Mouse (Mus musculus): ENCODE data around the gene Lyrm9. TPM values are rescaled to one million over a fixed set of nuclear protein-coding genes. Genes with fewer than 3 reads are reported as not detected.

Lyrm9 gene
- polyA plus RNA-seq, 1 experiment = 165 TPM

GRCm38 (mm10) chr11:78887102-78887971 is 61.0 kb downstream of the Lyrm9 start:
- TF ChIP-seq CTCF (IDR thresholded peaks at IDR 0.05; ENCODE audit: control insufficient read depth, insufficient read depth, insufficient replicate concordance, low read depth, low read length) (no peak), POLR2A (IDR thresholded peaks at IDR 0.05; ENCODE audit: control insufficient read depth, low read depth, low read length) (no peak)
- H3K36me3 ChIP-seq (ENCODE audit: control insufficient read depth, insufficient read depth, low read length) = no peaks in the 10 kb centered on the region
- no peaks in the 10 kb centered on the region for H3K4me1 ChIP-seq (ENCODE audit: control insufficient read depth, insufficient read depth, low read length)
- H3K27me3 ChIP-seq (ENCODE audit: control insufficient read depth, insufficient read depth, low read length) = no peaks in the 10 kb centered on the region
- no peak overlapping the region for H3K4me3 ChIP-seq (ENCODE audit: control insufficient read depth, low read depth, low read length)
- H3K27ac ChIP-seq (ENCODE audit: control insufficient read depth, insufficient read depth, low read depth, low read length) = no peak overlapping the region

- no peaks in the 10 kb centered on the region for H3K27me3 ChIP-seq (ENCODE audit: control insufficient read depth, insufficient read depth, low read length)
- TF ChIP-seq POLR2A (IDR thresholded peaks at IDR 0.05; ENCODE audit: control insufficient read depth, low read depth, low read length) (no peak), CTCF (IDR thresholded peaks at IDR 0.05; ENCODE audit: control insufficient read depth, insufficient read depth, insufficient replicate concordance, low read depth, low read length) (no peak)
- H3K36me3 ChIP-seq (ENCODE audit: control insufficient read depth, insufficient read depth, low read length) = no peaks in the 10 kb centered on the region
- no peak overlapping the region for H3K27ac ChIP-seq (ENCODE audit: control insufficient read depth, insufficient read depth, low read depth, low read length)
- H3K4me1 ChIP-seq (ENCODE audit: control insufficient read depth, insufficient read depth, low read length) = no peaks in the 10 kb centered on the region
- H3K4me3 ChIP-seq (ENCODE audit: control insufficient read depth, low read depth, low read length) = no peak overlapping the region
These were observed 62.8 kb downstream of the Lyrm9 start for GRCm38 (mm10) chr11:78889156-78889555.

Other genes starting within 250 kb of the Lyrm9 start
- 10.8 and 12.0 TPM in 2 replicates for gene Nlk, start 129.2 kb upstream of the Lyrm9 start, polyA plus RNA-seq (2012; rRNA removed)
- gene Ccnq, start 74.9 kb upstream of the Lyrm9 start, polyA plus RNA-seq (2012; rRNA removed) = 13.8 and 16.5 TPM in 2 replicates
- gene Nos2, start 94.2 kb downstream of the Lyrm9 start, polyA plus RNA-seq (2012; rRNA removed) = 0.61 and 0.70 TPM in 2 replicates
- gene Lgals9, start 158.4 kb downstream of the Lyrm9 start, polyA plus RNA-seq (2012; rRNA removed) = 4.7 and 6.3 TPM in 2 replicates

Data from testis, adult 2 months (tissue).